Mouse (Mus musculus): ENCODE measurements around the gene Jakmip3.

Gene Jakmip3

GRCm38 (mm10) chr7:138945668-138946067 is 5.1 kb downstream of the Jakmip3 start:
- DNase-seq (ENCODE audit: low read depth in 1 of 2, low spot score in 2 of 2) = no peak

- no peak for DNase-seq (ENCODE audit: low read depth in 1 of 2, low spot score in 2 of 2)
Measured at GRCm38 (mm10) chr7:138947741-138948140, 7.2 kb downstream of the Jakmip3 start.

GRCm38 (mm10) chr7:138948309-138948708 is 7.8 kb downstream of the Jakmip3 start:
- DNase-seq (ENCODE audit: low read depth in 1 of 2, low spot score in 2 of 2) = no peak

- DNase-seq (ENCODE audit: low read depth in 1 of 2, low spot score in 2 of 2) = no peak
Measured at GRCm38 (mm10) chr7:138955787-138956186, 15.3 kb downstream of the Jakmip3 start.

DNA sequence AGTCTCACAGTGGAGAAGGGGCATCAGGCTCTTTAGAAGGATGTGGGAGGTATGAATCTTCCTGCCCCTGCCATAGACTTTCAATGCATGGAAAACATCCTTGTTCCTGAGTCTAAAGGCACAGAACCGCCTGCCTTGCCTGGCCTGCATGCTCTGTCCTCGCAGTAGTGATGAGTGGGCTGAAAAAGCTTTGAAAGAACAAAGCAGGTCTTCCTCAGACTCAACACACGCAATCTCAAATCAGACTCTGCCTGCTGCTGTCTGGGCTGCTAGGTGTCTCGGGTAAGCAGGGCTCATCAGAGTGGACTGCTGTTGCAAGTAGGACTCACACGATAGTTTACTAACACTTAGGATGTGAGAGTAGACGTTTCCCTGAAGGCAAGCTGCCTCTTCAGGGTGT is 16.6 kb downstream of the Jakmip3 start:
- DNase-seq (ENCODE audit: low read depth in 1 of 2, low spot score in 2 of 2) = no peak

- no peak for DNase-seq (ENCODE audit: low read depth in 1 of 2, low spot score in 2 of 2)
Measured at GRCm38 (mm10) chr7:138959747-138960146, 19.2 kb downstream of the Jakmip3 start.

- DNase-seq (ENCODE audit: low read depth in 1 of 2, low spot score in 2 of 2) = no peak
Measured at GRCm38 (mm10) chr7:138963756-138964155, 23.2 kb downstream of the Jakmip3 start.

DNA sequence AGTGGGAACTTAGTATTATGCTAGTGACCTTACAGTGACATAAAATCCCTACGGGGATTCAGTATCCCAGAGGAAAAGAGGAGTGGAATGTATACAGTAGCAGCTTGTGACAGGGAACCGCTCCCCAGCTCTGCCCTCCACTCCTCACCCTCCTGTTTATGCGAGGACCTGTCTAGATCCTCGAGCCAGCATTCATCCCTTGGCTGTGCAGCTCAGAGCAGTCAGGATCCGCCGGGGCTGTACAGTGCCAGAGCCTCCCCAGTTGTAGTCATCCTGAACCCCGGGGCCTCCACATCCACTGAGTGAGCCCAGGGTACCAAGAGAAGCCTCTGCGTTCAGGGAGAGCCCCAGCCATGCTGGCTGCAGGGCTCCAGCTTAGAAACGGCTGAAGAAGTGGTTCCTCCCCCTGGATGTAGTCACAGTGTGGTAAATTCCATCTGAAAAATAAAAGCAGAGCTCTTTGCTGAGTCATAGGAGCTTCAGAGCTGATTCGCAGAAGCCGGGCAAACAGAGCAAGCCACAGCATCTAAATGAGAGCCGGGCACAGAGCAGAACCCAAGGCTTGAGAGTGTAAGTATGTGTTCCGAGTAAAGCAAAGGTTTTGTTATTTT is 27.6 kb downstream of the Jakmip3 start:
- no peak for DNase-seq (ENCODE audit: low read depth in 1 of 2, low spot score in 2 of 2)

DNA sequence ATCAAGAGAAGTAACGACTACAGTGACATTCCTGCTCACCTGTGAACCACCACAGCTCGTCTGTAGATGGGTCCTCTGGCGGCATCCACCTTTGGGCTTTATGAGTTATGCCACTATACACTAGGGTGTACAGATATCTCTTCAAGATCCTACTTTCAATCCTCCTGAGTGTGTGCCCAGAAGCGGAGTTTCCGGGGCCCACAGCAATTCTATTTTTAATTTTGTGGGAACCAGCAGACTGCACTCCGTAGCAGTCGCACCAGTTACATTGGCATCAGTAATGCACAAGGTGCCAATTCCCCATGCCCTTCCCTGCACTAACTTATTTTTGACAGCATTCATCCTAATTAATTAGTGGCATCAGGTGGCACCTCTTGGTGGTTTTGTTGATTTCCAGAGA is 37.0 kb downstream of the Jakmip3 start:
- no peak for DNase-seq (ENCODE audit: low read depth in 1 of 2, low spot score in 2 of 2)

GRCm38 (mm10) chr7:138984576-138984975 is 44.0 kb downstream of the Jakmip3 start:
- DNase-seq (ENCODE audit: low read depth in 1 of 2, low spot score in 2 of 2) = no peak

DNA sequence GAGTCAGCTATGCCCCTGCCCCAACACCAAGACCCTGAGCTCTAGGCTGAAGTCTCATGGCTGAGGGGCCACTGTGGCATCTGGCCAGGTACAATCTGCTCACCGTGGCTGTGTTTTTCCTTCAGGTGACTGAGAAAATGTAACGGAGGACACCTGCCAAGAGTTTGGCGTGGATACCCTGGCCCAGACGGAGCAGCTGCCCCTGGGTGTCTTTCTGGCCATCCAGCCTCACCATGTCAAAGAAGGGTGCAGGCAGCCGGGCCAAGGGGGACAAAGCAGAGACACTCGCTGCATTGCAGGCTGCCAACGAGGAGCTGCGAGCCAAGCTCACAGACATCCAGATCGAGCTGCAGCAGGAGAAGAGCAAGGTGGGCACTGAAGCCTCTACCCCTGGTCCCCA is 48.6 kb downstream of the Jakmip3 start:
- no peak for DNase-seq (ENCODE audit: low read depth in 1 of 2, low spot score in 2 of 2)

DNA sequence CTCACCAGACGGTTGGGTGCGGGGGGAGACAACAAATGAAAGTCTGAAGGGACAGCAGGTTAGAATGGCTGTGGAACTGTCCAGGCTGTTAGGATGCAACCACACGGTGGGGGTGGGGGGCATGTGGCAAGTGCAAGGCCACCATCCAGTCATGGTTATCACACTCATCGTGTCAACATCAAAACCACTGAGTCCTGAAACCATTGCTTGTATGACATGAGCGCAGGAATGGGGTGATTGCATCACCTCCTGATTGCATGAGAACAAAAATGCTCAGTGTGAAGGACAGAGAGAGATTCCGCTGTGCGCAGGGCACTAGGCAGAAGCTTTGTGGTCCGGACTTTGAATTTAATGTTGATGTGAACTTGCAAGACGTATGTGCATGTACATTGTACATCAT is 62.2 kb downstream of the Jakmip3 start:
- DNase-seq (ENCODE audit: low read depth in 1 of 2, low spot score in 2 of 2) = no peak

- no peak for DNase-seq (ENCODE audit: low read depth in 1 of 2, low spot score in 2 of 2)
Measured at GRCm38 (mm10) chr7:139003250-139003649, 62.7 kb downstream of the Jakmip3 start.

GRCm38 (mm10) chr7:139009786-139010502 is 69.4 kb downstream of the Jakmip3 start:
- DNase-seq (ENCODE audit: low read depth in 1 of 2, low spot score in 2 of 2) = no peak

DNA sequence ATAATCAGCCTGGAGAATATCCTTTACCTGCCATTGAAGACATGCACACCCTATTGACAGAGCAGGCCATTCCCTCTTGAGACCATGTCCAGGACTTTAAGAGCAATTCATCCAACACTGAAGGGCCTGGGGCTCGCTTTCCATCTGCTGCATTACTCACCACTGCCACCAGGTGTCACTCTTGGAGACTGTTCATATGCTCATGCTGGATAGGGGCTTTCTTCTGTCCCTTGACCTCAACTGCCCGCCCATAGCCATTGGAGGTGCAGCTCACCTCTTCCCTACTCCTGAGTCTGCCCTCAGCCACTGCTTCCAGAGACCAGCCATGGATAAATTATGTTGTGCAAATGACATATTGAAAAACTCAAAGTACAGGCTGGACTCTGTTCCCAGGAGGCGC is 70.5 kb downstream of the Jakmip3 start:
- DNase-seq (ENCODE audit: low read depth in 1 of 2, low spot score in 2 of 2) = no peak

DNA sequence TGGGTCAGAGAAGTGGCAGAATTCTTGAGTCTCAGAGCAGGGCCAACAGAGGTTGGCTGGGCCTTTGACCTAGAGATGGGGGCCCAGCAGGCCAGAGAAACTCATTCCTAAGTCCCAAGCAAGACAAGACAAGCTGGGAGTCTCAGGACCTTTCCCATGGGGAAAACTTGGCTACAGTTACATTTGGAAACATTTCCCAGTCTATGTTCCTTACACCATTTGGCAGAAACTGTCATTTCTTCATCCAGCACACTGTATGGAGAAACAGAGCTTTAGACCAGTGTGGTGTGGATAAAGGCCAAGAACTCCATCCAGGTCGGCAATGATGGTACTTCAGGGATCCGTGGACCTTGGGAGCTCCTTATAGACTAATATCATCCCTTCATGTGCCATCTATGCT is 71.1 kb downstream of the Jakmip3 start:
- no peak for DNase-seq (ENCODE audit: low read depth in 1 of 2, low spot score in 2 of 2)

DNA sequence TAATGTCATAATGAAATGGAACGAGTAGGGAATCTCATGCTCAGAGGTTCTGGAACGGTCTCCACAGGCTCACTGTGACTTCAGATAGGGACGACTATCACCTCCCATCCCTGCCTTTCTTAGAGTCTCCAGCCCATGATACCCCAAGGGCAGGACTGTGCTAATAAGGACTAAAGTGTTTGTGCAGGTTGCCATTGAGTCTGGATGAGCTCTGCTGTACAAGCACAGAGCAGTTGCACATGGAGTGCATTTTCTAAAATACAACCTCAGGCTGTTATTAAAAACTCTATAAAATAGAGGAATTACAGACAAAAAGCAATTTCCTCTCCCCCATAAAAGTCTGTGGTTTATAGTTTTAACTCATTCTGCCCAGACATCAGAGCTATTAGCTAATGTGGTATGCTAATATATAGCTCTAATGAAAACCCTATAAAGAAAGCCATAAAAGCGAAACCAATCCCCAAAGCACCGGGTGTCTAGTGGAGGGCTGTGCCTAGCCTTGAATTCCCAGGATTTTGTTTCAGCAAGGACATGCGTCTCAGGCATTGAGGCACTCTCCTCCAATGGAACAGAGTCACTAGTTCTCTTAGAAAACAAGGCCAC is 72.3 kb downstream of the Jakmip3 start:
- DNase-seq (ENCODE audit: low read depth in 1 of 2, low spot score in 2 of 2) = no peak

GRCm38 (mm10) chr7:139015143-139015542 is 74.6 kb downstream of the Jakmip3 start:
- no peak for DNase-seq (ENCODE audit: low read depth in 1 of 2, low spot score in 2 of 2)

DNA sequence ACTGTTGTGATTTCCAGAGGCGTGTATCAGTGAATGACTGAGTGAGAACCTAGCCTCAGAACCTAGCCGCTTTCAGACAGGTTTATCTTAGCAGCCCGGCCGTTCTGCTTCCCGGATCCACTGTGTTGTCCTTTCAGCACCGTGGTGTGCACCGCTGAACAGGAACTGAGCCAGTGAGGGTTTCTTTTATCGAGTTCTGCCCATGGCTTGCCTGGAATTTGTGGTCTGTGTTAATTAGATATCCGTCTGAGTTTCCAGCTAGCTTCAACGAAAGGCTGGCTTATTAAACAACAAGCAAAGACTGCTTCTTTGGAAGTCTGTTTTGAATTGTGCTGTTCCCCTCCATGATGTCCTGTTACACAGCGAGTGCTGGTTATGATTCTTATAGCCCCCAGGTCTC is 75.8 kb downstream of the Jakmip3 start:
- DNase-seq (ENCODE audit: low read depth in 1 of 2, low spot score in 2 of 2) = no peak

DNA sequence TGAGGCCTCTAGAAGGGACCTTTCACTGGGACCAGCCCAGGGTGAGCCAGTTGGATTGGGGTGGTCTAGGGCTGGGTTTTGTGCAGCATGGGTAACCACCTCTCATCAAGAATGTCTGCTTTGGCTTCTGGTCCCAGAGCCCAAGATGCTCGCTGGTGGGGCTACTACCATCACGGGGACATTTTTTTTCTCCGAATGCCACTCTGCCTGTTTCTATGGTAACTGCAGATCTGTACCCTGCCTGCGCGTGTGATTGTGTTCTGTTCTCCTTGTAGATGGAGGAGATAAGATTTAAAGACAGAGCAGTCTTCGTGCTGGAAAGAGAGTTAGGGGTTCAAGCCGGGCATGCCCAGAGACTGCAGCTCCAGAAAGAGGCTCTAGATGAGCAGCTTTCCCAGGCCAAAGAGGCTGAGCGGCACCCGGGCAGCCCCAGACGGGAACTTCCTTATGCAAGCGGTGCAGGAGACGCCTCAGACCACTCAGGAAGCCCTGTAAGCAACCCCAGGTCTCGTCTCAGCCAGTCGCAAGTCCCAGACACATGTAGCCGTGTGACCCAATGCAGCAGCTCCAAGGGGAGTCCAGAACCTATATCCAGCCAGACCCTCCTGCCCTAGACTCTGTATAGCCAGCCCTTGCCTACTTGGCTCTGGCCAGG is 76.8 kb downstream of the Jakmip3 start:
- DNase-seq (ENCODE audit: low read depth in 1 of 2, low spot score in 2 of 2) = no peak

- no peak for DNase-seq (ENCODE audit: low read depth in 1 of 2, low spot score in 2 of 2)
Measured at GRCm38 (mm10) chr7:139020884-139021283, 80.4 kb downstream of the Jakmip3 start.

DNA sequence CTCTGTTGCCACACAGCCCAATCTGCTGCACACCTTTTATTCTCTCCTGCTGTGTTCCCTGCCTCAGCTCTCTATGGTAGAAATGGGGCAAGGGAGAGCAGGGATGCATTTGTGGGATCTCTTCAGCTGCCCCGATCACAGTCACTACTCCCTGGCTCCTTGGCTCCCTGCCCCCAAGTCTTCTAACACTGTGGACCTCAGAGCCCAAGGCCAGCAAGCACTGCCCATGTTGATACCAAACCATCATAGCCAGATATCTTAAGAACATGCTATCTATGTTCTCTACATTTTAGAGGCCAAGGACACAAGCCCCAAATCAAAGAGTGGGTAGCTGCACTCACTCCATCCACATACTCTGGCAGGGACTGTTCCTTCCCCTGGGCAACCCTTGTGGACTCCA is 80.8 kb downstream of the Jakmip3 start:
- DNase-seq (ENCODE audit: low read depth in 1 of 2, low spot score in 2 of 2) = no peak

All from monocyte, adult 2 months (primary cell).